Mouse (Mus musculus) G1E (cell line): Measurements from ENCODE around the gene Hdac4.

ENCODE experiments used
- CTCF ChIP-seq: IDR thresholded peaks from 2 replicates; pipeline ENCODE4 v1.5.1; 2012; ENCODE audit warnings: low read depth, low read length, inconsistent platforms, mixed read lengths
- GATA1 ChIP-seq: IDR thresholded peaks from 2 replicates; pipeline ENCODE4 v1.6.1; 2012; ENCODE audit warnings: borderline replicate concordance, low read length, inconsistent platforms, mixed read lengths
- POLR2AphosphoS5 ChIP-seq: IDR thresholded peaks from 2 replicates; pipeline ENCODE4 v1.6.1; 2012; ENCODE audit warnings: low read depth, low read length, inconsistent platforms; ENCODE audit not compliant: insufficient replicate concordance
- TAL1 ChIP-seq: conservative IDR thresholded peaks from 2 replicates; pipeline ENCODE4 v1.6.1; 2012; ENCODE audit warnings: low read depth, low read length, inconsistent platforms, mixed read lengths

- no peak for TF ChIP-seq CTCF
- 0 out of 2 replicates have a peak, but pooled peaks have one; percentile 1 for TF ChIP-seq TAL1
- TF ChIP-seq GATA1: no peak
- no peak for TF ChIP-seq POLR2AphosphoS5
Measured at GRCm38 (mm10) chr1:91922235-91923152, 273.0 kb downstream of the Hdac4 start.
